Mouse (Mus musculus): Measurements from ENCODE around the gene Cacna1e. TPM values are rescaled to one million over a fixed set of nuclear protein-coding genes. Genes with fewer than 3 reads are reported as not detected.
A peak's percentile ranks its signal among the peaks of the same experiment; 100 is the strongest.

The Cacna1e gene
- total RNA-seq, 2 experiments from 2014 or later = 2.1 to 3.2 TPM

DNA sequence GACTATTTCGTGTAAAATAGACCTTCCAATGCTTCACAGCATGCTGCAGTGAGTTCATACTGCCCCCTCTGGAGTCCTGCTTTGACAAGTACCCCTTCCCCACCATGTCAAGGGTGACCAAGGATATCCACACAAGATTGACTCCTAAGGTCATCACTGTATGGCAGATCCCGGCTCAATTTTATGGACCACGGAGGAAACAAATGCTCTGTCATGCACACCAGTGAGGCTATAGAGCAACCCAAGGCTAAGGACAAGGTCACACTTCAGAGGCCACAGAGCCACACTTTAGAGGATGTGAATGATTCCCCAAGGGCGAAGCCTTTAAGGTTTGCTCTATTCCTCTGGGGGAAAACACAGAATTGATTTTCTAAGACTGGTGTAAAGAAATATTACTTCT lies 410.1 kb downstream of the Cacna1e start:
- no peak for ATAC-seq (replicated peaks; ENCODE audit: low FRiP score, low TSS enrichment, poor library complexity, severe bottlenecking)

DNA sequence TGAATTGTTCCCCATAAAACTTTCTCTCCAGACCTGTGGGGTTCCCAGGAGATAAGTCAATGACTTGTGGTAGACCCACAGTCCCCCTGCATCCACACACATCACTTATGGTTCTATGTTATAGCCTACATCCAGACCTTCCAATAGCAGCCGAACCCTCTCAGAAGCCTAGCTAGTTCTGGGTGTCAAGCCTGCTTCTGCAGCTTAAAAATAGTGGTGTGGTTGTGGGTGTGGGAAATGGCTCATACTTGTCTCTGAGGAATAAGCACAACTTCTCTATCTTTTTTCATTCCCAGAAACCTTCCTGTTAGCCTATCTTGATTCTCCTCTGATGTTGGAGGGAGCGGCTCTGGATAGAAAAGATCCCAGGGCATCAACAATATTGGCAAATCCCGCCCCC lies 417.0 kb downstream of the Cacna1e start:
- no peak for ATAC-seq (replicated peaks; ENCODE audit: low FRiP score, low TSS enrichment, poor library complexity, severe bottlenecking)

DNA sequence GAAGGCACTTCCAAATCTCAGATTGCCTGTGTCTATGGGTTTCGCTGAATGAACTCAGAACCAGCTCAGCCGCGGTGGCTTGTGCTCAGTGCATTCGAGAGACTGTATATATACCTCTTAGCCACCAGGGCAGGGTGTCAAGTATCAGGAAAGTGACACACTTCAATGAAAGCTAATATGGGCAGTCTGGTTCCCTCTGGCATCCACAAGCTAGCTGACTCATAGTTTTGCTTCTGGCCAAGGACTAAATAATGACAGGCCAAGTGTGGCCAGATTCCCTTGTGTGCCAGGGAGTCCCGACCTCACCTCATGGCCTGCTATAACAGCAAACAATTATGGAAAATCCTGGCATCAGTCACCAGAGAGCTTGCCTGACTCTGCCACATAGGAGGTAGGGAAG lies 422.8 kb downstream of the Cacna1e start:
- ATAC-seq (replicated peaks; ENCODE audit: low FRiP score, low TSS enrichment, poor library complexity, severe bottlenecking) = 0 out of 2 replicates have a peak, but pooled peaks have one; percentile 14

DNA sequence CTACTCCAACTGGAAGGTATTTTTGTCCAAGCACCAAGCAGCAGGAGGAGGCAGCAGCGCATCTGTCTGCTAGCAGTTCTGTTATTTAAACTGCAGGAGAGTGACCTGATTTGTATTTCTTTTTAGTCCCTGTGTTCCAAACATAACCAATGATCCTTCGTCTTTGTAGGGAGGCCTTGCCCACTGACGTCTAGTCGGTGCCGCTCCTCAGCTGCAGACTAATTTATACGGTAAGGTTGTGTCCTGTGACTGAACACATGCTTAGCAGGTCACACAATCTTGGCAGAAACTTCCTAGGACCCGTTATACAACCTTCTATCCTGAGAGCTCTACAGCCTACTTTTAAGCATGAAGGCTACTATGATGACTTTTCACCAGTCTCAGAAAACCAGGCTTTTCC lies 424.2 kb downstream of the Cacna1e start:
- no peak for ATAC-seq (replicated peaks; ENCODE audit: low FRiP score, low TSS enrichment, poor library complexity, severe bottlenecking)

DNA sequence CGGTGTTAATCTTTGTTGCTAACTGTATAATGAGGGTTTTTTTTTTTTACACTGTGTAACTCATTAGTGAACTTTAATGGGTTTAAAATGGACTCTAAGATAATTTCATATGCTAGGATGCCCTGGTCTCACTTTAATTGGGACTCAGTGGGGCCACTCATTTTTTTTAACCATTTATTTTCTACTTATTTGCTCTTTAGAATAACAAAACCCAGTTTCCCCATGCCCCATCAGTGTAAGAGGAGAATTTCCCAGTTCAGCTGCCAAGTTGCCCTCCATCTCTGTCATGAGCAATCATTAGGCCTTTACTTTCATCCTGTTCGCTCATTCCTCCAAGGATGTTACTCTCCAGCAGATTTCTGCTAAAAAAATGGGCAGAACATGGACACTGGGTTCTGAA lies 425.7 kb downstream of the Cacna1e start:
- ATAC-seq (replicated peaks; ENCODE audit: low FRiP score, low TSS enrichment, poor library complexity, severe bottlenecking) = no peak

DNA sequence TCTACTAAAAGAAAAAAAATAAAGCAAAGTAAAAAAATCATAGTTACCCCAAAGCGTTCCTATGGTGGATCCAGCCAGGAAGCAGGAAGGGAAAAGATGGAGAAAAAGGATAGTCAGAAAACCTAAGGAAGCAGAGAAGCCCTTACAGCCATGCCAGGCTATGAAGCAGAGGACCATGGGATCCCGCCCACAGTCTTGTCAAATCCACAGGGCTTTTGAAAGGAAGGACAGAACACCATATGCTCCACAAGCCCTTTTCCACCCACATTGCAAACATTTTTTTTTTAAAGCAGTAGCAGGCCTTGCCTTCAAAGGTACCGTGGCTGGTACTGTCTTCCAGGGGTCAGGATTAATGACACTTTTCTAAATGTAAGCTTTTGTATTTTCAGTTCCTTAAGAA lies 433.5 kb downstream of the Cacna1e start:
- ATAC-seq (replicated peaks; ENCODE audit: low FRiP score, low TSS enrichment, poor library complexity, severe bottlenecking) = no peak

DNA sequence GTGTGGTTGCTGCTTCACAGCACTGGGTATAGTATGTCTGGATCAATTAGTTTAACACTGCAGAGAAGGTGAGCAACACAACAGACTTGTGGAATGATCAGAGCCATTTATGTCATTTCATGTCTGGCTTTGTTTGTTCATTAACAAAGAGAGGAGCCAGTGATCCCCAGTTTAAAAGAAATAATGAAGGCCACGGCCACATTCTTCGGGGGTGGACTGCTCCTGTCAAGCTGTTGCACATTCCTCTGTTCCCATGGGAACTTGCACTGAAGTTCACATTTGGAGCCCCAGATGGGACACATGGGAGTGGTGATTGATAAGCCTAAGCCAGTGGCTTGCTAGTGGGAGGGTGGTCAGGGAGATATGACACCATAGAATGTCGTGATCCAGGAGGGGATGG lies 437.8 kb downstream of the Cacna1e start:
- no peak for ATAC-seq (replicated peaks; ENCODE audit: low FRiP score, low TSS enrichment, poor library complexity, severe bottlenecking)

DNA sequence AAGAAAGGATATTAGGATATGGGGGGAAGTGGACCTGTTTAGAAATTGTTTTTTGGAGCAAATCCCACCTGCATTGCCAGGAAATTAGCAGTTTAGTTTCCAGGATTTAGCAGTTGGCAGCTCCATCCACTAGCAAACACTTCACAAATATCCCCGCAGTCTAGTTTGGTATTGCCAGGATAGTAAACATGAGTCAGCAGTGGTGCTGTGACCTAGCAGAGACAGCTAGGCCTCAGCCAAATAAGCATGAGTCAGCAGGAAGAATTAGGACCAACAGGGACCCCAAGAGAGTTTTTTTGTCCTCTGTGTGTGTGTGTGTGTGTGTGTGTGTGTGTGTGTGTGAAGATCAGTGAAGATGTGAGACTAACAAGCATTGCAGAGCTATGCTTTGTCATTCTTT lies 450.8 kb downstream of the Cacna1e start:
- ATAC-seq (replicated peaks; ENCODE audit: low FRiP score, low TSS enrichment, poor library complexity, severe bottlenecking) = no peak

DNA sequence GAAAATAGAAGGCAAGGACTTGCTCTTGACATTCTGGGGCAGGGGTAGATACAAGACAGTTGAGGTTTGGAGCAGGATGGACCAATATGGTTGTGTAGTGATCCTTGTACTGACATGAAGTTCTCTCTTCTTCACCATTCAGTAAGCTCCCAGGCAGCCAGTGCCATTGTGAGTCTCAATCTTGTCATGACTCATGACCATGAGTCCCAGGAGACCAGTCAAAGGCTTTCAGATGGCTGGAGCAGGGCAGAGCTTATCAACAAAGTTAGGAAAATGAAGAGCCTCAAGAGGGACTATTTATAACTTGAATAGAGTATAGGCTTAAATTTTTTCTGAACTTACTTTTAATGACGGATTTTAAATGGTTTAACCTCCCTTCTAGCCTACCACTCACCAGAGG lies 451.2 kb downstream of the Cacna1e start:
- ATAC-seq (replicated peaks; ENCODE audit: low FRiP score, low TSS enrichment, poor library complexity, severe bottlenecking) = no peak

DNA sequence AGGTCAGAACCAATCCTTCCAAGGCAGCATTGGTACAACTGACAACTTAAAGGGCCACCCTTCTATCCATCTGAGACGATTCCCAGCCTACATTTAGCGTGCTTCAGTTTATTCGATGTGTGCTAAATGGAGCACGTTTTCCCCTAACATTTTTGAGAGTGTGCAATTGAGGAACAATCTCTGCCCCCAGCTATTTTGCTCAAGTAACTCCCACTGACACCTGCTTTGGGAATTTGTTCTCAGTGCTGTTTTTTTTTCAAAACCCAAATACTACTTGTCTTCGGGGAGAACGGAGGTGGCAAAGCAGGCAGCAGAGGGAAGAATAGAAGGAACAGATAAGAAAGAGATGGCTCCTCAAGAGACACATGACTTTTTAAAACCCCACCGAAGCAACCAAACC lies 456.0 kb downstream of the Cacna1e start:
- no peak for ATAC-seq (replicated peaks; ENCODE audit: low FRiP score, low TSS enrichment, poor library complexity, severe bottlenecking)

DNA sequence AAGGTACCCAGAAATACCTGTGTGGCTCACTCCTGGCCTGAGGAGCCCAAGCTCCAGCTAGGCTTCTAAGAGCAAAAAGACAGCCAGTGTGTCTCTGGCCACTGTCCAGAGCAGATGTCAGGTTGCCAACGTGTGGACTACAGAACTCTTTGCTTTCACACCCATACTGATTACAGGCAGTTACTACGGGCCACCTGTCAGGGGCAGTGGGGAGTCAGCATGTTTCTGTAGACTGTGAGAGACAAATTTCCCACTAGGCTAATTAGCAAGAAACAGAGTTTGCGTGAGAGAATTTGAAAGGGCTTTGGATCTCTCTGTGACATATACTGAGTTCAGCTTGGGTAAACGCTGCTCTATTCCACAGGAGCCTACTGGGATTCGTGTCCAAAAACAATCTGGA lies 466.0 kb downstream of the Cacna1e start:
- ATAC-seq (replicated peaks; ENCODE audit: low FRiP score, low TSS enrichment, poor library complexity, severe bottlenecking) = no peak

DNA sequence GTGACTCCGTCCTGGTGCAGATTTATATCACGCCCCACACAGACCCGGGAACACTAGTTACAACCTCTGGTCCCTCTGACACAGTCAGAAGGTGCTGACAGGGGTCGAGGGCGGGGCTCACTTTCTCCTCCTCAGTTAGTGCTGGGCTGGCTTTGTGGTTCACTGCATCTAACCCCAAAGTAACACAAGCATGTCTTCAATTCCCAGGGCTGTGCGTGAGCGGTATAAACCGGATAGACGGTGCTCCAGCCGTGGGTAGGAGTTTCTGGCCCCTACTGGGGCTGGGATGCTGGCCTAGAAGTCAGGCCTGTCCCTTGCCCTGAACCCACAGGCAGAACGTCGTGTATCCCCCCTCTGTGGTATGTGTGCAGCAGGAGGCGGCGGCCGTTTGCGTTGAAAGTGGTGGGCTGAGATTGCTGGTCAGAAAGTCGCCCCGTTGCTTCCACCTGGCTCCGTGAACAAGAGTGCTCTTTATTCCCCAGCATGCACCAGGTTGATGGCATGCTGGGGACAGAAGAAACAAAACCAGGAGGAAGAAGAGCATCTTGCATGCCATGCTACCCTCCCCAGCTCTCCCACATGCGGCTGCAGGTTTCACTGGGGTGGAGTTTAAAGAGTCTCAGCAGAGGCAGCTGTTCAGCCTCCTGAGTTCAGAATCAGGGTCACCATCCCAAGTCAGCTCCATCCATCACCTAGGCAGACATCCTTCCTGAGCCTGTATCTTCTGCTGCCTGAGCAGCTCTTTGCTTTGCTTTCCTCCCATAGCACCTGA lies 467.7 kb downstream of the Cacna1e start:
- no peak for ATAC-seq (replicated peaks; ENCODE audit: low FRiP score, low TSS enrichment, poor library complexity, severe bottlenecking)

DNA sequence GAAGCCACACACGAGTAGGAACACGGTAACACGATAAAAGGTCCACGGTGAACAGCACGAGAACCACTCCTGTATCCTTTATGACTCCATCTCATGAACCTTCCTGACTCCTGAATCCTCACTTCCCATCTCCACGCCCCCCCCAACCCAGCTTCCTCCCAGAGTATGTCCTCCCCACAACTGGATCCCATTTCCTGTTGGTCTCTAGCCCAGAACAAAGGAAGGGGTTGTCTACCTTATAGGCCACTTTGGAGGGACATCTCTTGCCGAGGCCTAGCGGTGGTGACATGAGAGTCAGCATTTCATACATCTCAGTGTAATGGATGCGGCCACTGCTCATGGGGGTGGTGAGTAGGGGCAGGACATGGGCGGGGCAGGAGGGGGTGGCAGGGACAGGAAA lies 468.5 kb downstream of the Cacna1e start:
- ATAC-seq (replicated peaks; ENCODE audit: low FRiP score, low TSS enrichment, poor library complexity, severe bottlenecking) = no peak

DNA sequence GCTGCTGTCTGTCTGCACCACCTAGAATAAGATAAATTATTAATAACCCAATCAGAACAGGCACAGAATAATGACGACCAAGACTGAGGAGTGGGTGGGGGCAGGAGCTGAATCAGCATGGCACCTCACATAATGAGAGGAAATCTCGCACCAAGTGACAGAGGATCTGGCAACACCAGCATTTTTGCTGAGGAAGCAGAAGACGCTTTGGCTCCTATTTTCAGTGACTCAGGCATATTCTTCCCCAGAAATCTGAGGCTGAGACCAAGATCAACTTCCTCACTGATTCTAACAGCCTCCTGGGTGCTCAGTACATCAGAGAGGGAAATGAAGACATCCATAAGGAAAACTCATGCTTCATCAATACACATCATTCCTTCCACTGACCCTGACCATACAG lies 471.2 kb downstream of the Cacna1e start:
- no peak for ATAC-seq (replicated peaks; ENCODE audit: low FRiP score, low TSS enrichment, poor library complexity, severe bottlenecking)

DNA sequence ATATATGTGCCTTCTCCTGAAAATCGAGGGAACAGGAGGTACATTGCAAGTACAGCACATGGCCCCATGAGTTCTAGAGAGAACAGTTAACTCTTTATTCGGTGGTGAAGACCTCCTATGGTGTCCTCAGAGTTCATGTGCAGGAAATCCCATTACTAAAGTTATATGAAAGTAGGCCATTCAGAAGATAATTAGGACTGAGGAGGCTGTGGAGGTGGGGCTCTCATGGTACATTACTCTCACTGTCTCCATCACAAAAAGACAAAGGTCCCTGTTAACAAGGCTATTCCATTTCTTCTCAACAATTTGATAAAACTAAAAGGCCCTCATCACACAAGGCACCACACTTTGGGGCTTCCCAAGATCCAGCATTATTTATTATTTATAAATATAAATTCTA lies 475.2 kb downstream of the Cacna1e start:
- no peak for ATAC-seq (replicated peaks; ENCODE audit: low FRiP score, low TSS enrichment, poor library complexity, severe bottlenecking)

DNA sequence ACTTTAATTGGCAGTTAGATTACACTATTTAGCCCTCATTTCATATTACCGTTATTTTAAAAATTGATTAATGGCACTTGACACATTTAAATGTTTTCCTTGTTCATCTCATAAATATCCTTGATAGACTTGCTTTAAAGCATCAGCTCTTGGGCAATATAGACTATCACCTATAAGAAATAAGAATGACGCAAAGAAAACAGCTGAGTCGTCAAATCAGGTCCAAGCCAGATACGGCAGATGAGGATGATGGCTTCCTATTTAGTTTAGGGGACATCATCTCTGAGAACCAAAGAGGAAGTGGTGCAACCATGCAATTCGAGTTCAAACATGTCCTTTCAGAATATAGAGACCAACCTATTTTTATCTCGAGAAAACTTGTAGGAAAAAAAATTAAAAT lies 492.3 kb downstream of the Cacna1e start:
- no peak for ATAC-seq (replicated peaks; ENCODE audit: low FRiP score, low TSS enrichment, poor library complexity, severe bottlenecking)

Other genes with a start within 250 kb of the Cacna1e start
- 5.7 and 7.1 TPM in 2 replicates for gene Ier5, start 215.1 kb upstream of the Cacna1e start, total RNA-seq (2014; fragmentation: Nextera tagmentation)
- gene Ier5, start 215.1 kb upstream of the Cacna1e start, total RNA-seq (2017) = 7.5 and 12.7 TPM in 2 replicates